Mouse (Mus musculus) induced T-regulatory cell, adult 2 months (primary cell): ENCODE data around the gene 2310034G01Rik.

Experiments used
- DNase-seq: peaks from one replicate; pipeline ENCODE4 v3.0.0-alpha.2; 2012; ENCODE audit warnings: low read depth

The 2310034G01Rik gene

DNA sequence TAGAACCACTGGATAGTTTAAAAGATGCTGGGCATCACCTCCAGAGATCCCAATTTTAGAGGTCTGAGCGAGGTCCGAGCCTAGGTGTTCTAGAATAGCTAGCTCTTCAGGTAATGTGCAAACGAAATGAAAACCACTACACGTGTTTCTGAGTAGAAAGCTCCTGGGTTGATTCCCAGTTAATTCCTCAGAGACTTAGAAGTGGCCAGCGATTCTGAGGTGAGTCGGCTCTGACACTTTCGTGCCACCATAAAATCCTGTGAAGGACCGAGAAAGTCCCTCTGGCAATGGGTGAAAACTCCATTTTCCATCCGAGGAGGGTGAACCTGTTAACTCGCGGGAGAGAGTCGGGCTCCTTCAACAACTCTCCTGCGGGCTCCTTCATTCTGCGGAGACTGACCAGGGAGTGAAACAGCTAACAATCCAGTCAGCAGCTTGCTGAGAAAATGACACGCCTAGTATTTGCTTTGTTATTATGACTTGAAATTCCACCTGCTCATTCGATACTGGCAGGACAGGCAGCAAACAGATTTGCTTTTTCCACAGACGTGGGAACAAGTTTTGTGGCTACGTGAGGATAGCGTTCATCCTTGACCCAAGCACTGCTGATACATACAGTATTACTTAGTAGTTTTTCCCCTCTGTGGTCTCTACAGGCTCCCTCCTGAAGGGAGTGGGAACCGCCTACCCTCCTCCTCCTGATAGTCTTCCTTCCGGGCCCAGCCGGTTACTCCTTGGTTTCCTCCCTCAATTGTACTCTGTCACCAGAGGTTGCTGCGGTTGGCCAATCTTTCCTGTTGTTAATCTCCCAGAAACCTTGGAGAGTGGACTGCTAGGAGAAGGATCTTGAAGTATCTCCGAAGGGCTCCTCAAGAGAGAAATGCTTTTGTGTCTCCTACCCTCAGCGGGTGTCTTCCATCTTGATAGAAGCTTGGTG lies 7.5 kb upstream of the 2310034G01Rik start:
- DNase-seq, result peak; percentile 48

DNA sequence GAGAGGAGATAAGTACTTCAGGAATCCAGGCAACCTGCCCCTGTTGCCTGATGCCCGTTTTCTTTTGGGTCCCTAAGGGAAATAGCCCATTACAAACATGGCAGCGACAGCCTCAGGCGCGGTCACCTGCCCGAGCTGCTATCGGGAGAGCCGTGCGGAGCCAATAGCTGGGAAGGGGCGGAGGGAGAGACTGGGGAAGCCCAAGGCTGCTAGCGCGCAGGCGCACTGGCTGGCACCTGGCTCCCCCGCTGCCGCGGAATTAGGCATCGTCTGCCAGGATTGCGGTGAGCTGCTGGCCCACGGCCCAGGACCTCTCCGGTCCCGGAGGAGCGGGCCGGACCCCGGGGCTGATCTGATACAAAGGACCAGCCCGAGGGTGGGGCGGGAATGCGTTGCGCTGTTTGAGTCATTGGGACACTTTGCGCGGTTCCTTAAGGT lies 6.6 kb upstream of the 2310034G01Rik start:
- DNase-seq, result peak; percentile 92

DNA sequence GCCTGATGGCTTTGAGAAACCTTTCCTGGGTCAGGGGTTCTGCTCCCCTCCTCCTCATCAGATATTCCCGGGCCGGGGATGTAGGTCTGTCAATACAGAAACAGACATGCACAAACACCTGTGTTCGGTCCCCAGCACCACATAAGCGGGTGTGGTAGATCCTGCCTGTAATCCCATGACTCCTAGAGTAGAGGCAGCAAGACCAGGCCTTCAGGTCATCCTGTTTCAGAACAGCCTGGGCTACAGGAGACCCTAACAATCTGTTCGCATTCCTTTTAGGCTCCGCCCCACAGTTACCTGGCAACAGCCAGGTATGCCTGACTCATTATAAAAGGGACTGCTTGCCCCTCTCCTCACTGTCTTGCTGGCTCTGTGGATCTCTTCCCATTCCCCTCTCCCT lies 552 bp downstream of the 2310034G01Rik start:
- no peak for DNase-seq

DNA sequence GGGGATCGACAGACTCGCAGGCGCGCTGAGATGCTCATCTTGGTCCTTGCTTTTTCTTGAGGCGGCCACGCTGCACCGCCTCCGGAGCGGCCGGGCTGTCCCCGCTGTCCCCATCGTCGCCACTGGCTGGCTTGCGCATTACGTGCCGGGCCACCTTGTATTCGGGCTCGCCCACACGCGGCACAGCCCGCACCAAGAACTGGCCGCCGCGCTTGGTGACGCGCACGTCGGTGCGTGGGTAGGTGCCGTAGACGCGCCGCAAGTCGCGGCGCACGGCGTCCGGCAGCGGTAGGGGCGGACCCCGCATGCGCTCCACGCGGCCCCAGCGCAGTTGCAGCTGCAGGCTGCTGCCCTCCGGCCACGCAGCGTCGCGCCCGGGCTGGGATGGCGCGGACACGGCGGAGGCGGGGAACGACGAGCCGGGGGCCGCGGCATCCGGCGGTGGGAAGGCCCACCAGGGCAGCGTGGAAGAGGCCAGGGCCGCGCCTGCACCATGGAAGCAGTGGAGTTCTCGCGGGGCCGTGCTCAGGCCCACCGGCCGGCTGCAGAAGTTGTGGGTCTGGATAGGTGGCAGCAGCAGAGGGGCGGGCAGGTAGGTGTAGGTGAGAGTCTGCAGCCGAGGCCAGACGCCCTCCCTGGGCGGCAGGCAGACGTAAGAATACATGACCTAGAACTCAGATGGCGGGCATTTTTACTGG lies 1.2 kb downstream of the 2310034G01Rik start:
- peak; percentile 81 for DNase-seq

DNA sequence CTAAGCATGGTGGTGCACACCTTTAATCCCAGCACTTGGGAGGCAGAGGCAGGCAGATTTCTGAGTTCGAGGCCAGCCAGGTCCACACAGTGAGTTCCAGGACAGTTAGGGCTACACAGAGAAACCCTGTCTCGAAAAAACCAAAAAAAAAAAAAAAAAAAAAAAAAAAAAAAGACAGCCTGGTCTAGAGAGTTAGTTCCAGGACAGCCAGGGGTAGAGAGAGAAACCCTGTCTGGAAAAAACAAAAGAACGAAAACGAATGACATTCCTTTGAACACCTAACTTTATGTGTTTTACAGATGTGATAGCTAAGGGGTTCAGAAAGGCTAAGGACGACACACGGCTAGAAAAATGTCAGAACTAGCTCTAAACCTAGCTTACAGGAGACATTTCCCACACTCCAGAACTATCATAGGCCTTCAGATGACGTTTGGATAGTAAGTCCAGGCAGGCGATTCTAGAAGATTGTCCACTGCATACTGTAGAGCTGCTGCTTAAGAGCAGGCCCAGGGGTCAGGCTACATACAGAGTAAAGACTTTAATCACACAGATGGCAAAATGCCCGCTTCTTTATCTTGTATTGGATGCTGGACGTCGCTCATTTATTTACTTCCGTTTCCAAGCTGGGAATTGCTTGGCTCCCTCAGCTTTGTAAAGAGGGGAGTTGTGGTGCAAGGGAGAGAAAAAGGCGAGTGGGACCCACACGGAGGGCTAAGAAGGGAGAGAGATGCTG lies 2.0 kb downstream of the 2310034G01Rik start:
- DNase-seq, result peak; percentile 32

DNA sequence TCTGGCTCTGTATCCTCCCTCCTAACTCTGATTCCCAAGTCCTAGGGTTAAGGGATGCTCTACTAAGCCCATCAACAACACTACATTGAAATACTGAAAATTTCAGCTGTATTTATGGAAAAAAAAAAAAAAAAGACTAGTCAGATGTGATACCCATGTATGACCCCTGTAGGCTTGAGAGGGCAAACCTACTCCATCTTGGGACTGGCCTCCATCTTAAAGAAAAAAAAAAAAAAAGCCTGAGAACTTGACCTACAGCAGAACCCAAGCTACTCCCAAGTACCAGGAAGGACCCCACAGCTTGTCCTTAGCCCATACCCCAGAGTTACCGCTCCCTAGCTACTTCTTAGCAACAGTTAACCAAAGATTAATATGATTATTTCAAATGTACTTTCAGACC lies 3.0 kb downstream of the 2310034G01Rik start:
- DNase-seq, result no peak

DNA sequence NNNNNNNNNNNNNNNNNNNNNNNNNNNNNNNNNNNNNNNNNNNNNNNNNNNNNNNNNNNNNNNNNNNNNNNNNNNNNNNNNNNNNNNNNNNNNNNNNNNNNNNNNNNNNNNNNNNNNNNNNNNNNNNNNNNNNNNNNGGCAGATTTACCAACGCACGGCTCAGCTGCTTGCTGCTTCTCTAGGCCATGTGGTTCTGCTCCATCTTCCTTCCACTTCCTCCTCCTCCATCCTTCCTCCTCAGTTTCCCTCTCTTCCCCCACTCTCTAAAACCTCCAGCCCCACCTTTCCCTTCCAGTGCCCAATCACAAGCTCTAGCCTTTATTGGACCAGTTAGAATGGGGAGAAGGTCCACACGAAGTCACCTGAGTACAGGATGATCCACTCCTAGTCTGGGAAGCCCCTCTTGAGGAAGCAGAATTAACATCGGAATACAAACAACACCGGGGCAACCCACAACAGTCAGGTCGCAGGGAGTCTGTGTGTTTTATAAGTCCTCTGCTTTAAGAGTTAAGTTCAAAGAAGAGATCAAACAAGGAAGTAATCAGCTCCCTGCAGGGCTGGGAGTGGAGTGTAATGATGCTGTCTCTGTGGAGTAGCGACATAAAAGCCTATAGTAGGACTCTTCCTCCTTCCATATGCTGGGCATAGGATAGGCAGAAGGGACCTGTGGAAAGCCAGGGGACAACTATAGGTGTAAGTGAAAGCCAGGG lies 5.2 kb downstream of the 2310034G01Rik start:
- DNase-seq, result no peak

DNA sequence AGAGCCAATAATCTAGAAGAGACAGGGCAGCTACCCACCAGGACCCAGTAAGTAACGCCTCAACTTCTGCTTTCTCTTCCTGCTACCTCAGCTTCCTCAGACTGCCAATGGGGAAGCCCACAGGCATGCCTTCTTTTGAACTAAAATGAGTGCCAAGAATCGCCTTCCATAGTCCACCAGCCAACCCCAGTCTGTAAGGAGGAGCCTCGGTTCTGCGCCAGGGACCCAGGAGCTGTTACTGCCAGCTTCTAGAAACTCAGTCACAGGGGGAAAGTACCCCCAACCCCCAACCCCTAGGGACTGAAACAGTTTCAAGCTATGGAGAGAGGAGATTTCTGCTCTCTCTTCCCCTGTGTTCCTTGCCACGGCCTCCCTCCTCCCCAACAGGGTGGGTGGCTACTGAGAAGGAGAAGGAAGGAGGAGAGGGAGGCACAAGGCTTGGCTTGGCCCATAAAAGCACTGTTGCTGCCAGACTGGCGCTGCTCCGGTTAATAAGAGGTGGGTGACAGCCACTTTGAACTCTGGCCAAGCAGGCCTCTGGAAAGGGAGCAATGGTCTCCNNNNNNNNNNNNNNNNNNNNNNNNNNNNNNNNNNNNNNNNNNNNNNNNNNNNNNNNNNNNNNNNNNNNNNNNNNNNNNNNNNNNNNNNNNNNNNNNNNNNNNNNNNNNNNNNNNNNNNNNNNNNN lies 10.7 kb downstream of the 2310034G01Rik start:
- DNase-seq, result no peak

DNA sequence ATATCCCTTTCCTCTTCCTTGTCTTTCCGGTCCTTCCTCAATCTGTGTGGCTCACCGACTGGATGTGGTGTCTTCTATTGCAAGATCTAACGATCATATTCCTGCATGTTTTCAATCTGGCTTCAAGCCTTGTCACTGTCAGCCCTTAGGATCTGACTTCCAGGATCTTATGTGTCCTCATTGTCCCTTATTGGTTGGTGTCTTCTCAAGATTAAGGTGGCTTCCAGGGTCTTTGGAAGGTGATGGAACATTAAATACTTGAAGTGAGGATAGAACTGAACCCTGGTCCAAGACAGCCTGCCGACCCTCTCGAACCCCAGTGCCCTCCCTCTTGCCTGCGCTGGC lies 11.2 kb downstream of the 2310034G01Rik start:
- no peak for DNase-seq

DNA sequence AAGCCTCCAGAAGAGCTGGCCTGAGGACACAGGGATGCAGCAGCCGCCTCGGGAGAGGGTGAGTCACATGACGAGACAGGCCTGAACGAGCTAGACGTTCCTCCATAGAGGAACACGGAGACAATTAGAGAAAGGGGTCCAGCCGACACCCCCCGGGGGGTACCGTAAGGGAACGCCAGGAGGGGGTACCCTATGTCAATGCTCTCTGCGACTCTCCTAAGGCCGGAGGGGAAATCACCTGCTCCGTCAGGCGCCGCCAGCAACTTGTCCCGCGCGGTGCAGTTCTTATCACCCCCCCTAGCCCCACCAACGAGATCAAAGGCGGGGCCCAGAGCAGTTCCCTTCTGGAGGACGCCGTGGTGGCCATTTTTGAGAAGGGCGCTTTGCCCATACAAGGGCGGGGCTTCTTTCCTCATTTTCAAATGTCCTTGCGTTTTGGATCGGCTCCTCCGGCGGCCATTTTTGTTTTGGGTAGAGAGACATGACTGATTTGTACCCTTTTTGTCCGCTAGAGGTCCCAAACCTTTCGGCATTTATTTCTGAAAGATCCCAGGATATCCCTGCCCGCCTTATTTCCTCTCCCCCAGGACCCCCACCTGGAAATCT lies 11.7 kb downstream of the 2310034G01Rik start, which contains the start of gene Cuedc2:
TSS of gene Cuedc2 (minus strand) at position 372 of the 606 bp plus-strand sequence.
- peak; percentile 98 for DNase-seq

DNA sequence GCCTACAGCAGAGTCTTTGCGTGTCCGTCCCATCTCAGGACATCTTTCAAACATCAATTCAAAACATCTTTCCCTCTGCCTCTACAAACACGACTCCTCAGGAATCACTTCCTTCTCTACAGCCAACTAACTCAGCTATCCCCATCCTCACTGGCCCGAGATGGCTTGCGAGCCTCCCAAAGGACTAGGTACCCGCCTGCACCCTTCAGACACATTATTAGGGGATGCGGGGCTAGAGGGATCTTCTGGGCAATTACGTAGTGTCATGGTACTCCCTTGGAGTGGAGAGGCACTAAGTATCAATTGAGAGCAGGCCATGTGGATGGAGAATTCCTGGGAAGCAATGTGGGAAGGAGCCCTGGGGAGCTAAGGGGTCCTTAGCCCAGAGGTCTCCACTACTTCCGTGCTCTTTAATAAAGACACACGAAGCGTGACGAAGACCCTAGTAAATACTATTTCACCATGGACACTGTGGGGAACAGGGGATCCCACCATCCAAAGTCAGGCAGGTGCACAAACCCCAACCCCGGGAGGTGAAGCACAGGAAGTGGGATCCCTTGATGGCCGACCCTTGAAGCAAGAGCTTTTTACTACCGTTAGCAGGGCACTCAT lies 12.3 kb downstream of the 2310034G01Rik start:
- DNase-seq, result no peak

DNA sequence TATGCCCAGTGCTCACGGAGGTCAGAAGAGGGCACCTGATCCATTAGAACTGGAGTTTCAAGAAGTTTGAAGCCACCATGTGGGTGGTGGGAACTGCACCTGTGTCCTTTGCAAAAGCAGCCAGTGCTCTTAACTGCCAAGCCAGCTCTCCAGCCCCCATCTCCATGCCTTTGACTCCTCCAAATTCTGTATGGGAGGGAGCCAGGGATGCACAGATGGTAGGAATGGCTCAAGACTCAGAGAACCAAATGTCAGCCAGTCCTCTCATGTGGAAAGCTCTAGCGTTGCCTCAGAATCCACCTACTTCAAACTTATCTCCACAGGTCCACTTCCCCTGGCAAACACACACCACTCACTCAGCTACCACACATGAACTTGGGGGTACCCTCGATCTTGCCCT lies 16.2 kb downstream of the 2310034G01Rik start:
- DNase-seq, result no peak

DNA sequence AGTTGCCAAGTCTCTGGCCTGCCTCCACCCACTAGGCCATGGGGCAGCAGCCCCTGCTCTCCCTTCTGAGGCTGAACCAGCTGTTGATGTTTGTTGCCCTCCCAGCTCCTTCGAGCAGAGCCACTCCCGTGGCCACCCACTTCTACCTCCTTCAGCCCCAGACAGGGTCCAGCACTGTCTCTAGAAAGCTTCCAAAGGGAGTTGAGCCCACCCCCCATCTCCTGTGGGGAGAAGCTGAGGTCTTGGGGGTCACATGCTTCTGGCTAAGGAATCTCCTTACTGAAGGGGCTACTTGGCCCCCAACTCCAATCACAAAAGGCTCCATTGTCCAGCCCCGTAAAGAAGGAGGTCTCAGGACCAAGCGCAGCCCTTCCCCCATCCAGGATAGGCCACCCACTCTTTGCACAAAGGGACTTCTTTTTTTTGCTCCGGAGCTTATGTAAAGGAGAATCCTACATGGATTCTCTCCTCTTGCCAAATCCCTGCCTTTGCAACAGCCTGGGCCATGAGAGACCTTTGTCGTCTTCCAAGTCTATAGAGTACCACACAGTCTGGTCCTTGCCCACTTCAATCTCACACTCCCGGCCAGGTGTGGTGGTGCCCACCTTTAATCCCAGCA lies 17.3 kb downstream of the 2310034G01Rik start:
- no peak for DNase-seq

DNA sequence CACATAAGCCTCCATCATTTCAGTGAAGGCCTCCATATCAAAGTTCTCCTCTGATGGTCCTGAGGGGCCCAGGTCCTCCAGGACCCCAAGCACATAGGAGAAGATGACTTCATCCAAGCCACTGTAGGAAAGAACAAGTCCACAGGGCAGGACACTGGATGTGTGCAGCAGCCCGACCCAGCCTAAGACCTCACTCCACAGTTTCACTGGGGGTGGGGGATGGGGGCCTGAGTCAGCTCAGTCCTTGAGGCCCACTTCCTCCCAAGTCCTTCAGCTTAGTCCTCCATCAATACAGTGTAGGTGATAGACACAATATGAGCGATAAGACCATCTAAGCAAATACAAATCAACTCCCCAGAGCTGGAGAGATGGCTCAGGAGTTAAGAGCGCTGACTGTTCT lies 18.2 kb downstream of the 2310034G01Rik start:
- DNase-seq, result no peak

DNA sequence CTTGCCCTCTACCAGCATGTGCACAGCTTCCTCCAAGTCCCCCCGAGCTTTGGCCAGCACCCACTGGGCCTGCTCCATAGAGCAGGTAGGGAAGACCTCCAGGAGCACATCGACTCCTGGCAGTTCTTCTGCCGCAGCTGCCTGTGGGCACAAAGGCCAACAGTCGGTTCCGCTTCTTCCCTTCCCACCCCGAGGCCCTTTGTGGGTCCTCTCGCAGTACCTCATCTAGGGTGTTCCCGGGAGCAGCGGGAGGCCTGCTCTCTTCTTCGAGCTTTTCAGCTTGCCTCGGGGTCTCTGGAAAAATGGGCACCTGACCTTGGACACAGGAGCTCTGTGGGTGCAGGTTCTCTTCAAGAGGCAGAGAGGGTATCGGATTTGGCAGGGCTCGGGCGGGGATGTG lies 18.8 kb downstream of the 2310034G01Rik start:
- DNase-seq, result no peak

DNA sequence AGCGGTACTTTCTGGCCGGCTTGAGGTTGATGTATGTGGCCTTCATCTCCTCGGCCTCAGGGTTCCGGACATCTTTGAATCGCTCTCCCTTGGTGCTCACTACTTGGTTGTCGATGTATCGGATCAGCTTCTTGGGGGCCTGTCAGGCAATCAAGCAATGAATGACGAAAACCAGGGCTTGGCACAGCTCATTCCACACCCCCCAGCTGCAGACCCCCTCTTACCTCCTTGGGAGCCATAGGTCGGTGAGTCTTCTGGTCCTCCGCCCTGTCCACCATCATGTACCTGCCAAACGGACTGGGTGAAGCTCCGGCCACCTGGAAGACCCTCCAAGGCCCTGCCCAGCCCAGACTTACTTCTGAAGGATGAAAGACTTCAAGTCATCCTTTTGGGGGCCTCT lies 19.4 kb downstream of the 2310034G01Rik start:
- DNase-seq, result no peak

DNA sequence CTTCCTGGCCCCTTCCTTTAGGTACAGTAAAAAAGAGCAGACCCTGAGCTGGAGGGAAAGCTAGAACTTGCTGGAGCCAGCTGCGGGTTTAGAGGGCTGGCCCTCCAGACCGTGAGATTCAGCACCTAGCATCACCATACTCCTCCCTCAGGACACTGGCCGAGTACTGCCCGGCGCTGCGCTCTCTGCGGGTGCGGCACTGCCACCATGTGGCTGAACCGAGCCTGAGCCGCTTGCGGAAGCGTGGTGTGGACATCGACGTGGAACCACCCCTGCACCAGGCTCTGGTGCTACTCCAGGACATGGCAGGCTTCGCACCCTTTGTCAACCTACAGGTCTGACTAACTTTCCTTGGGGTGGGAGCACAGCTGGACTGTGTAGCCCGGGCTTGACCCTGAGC lies 20.2 kb downstream of the 2310034G01Rik start:
- peak; percentile 74 for DNase-seq

DNA sequence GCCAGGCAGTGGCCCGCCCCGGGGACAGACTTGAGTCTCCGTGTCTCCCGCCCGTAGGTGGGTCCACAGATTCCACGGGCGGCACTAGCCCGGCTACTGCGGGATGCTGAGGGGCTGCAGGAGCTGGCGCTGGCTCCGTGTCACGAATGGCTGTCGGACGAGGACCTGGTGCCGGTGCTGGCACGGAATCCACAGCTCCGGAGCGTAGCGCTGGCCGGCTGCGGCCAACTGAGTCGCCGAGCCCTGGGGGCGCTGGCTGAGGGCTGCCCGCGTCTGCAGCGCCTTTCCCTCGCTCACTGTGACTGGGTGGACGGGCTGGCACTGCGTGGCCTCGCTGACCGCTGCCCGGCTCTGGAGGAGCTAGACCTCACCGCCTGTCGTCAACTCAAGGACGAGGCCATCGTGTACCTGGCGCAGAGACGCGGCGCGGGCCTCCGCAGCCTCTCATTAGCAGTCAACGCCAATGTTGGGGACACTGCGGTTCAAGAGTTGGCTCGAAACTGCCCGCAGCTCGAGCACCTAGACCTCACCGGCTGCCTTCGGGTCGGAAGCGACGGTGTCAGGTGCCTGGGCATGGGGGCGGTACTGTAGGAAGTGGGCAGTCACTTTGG lies 21.0 kb downstream of the 2310034G01Rik start:
- DNase-seq, result peak; percentile 67
